Mouse (Mus musculus): ENCODE data around the gene Hcn1.

GRCm38 (mm10) chr13:117724083-117724482, 122.0 kb downstream of the Hcn1 start:
- no peak for TF ChIP-seq EP300 (IDR thresholded peaks at IDR 0.05; ENCODE audit: low read depth)
- TF ChIP-seq CTCF (IDR thresholded peaks at IDR 0.05; ENCODE audit: low read depth), result no peak
